Mouse (Mus musculus) neural tube, embryonic 11.5 days (tissue): ENCODE results near the gene Gmcl1. TPM values are rescaled to one million over a fixed set of nuclear protein-coding genes. Genes with fewer than 3 reads are reported as not detected.

ENCODE experiments used
- ATAC-seq: fragments of 200-750 bp; cut with Nextera tagmentation; 2 replicates; pipeline ENCODE4 v1.8.0; 2017; ENCODE audit warnings: moderate number of reproducible peaks, mild to moderate bottlenecking, moderate TSS enrichment, moderate library complexity; ENCODE audit not compliant: insufficient read depth, low FRiP score, low TSS enrichment
- DNase-seq: peaks from one replicate; pipeline ENCODE4 v3.0.0-alpha.2; 2015; ENCODE audit warnings: low spot score
- H3K27ac ChIP-seq: fragments of 300-500 bp; sonication (generic); 2 replicates; pipeline ENCODE4 v1.5.1; 2014; ENCODE audit warnings: low read depth, mild to moderate bottlenecking, low read length
- H3K27me3 ChIP-seq: fragments of 300-500 bp; sonication (generic); 2 replicates; pipeline ENCODE4 v1.6.1; 2014; ENCODE audit warnings: mild to moderate bottlenecking, low read length, mixed read lengths; ENCODE audit not compliant: control insufficient read depth, insufficient read depth
- H3K36me3 ChIP-seq: fragments of 300-500 bp; sonication (generic); 2 replicates; pipeline ENCODE4 v1.6.1; 2014; ENCODE audit warnings: mild to moderate bottlenecking, low read length, moderate library complexity, mixed read lengths; ENCODE audit not compliant: control insufficient read depth, insufficient read depth
- H3K4me1 ChIP-seq: fragments of 300-500 bp; sonication (generic); 2 replicates; pipeline ENCODE4 v1.6.1; 2014; ENCODE audit warnings: low read length, mixed read lengths; ENCODE audit not compliant: control insufficient read depth, insufficient read depth
- H3K4me2 ChIP-seq: fragments of 300-500 bp; sonication (generic); 2 replicates; pipeline ENCODE4 v1.6.1; 2014; ENCODE audit warnings: low read depth, mild to moderate bottlenecking, moderate library complexity
- H3K4me3 ChIP-seq: fragments of 300-500 bp; sonication (generic); 2 replicates; pipeline ENCODE4 v1.5.1; 2014; ENCODE audit warnings: low read depth, low read length
- H3K9ac ChIP-seq: fragments of 300-500 bp; sonication (generic); 2 replicates; pipeline ENCODE4 v1.6.1; 2014; ENCODE audit warnings: mild to moderate bottlenecking, low read length
- H3K9me3 ChIP-seq: fragments of 300-500 bp; sonication (generic); 2 replicates; pipeline ENCODE4 v1.6.1; 2016; ENCODE audit warnings: low read length; ENCODE audit not compliant: control insufficient read depth
- WGBS: fragments of 180-500 bp; shearing (Covaris S2); extraction: QIAGEN DNeasy Blood & Tissue Kit; methylation state at CpG from one replicate; pipeline ENCODE4 v1.1.7; 2014; 5-methylcytosine and 5-hydroxymethylcytosine counted together
- polyA plus RNA-seq: library from polyadenylated mRNA; unstranded; fragments of >200 nt; fragmentation: Nextera tagmentation; extraction: Ambion mirVana; gene quantifications from 2 replicates; pipeline ENCODE4 v1.2.1, GENCODE M21; 2014

Gene Gmcl1
- polyA plus RNA-seq, result 52.9 and 56.1 TPM in 2 replicates

- Histone ChIP-seq H3K27me3 (no peaks in the 10 kb centered on the region), H3K4me1 (peaks cover 3% of the 10 kb centered on the region), H3K4me2 (peak within 1 kb of the TSS; percentile 90), H3K9me3 (no peaks in the 10 kb centered on the region), H3K9ac (peak within 1 kb of the TSS; percentile 73), H3K36me3 (no peaks in the 10 kb centered on the region), H3K27ac (peak within 1 kb of the TSS; percentile 78), H3K4me3 (peak within 1 kb of the TSS; percentile 59)
- under 1% methylated on average over 57 of the region's 59 CpGs for WGBS
- ATAC-seq, result peak; percentile 93
- peak; percentile 99 for DNase-seq
Measured at GRCm38 (mm10) chr6:86733183-86733876, at the start of gene Gmcl1. Gene Gmcl1 (minus strand): TSS chr6:86733383.

GRCm38 (mm10) chr6:86782342-86782741 is 49.2 kb upstream of the Gmcl1 start:
- H3K4me3 ChIP-seq, result no peak overlapping the region
- 98% methylated on average over 2 of the region's 3 CpGs for WGBS
- no peaks in the 10 kb centered on the region for H3K36me3 ChIP-seq
- no peak overlapping the region for H3K4me2 ChIP-seq
- ATAC-seq (no peak), DNase-seq (no peak)
- H3K9me3 ChIP-seq, result no peaks in the 10 kb centered on the region
- H3K27me3 ChIP-seq, result no peaks in the 10 kb centered on the region
- no peak overlapping the region for H3K9ac ChIP-seq
- H3K27ac ChIP-seq, result no peak overlapping the region
- no peaks in the 10 kb centered on the region for H3K4me1 ChIP-seq

GRCm38 (mm10) chr6:86781361-86781957 is 48.3 kb upstream of the Gmcl1 start:
- ATAC-seq, result no peak

DNA sequence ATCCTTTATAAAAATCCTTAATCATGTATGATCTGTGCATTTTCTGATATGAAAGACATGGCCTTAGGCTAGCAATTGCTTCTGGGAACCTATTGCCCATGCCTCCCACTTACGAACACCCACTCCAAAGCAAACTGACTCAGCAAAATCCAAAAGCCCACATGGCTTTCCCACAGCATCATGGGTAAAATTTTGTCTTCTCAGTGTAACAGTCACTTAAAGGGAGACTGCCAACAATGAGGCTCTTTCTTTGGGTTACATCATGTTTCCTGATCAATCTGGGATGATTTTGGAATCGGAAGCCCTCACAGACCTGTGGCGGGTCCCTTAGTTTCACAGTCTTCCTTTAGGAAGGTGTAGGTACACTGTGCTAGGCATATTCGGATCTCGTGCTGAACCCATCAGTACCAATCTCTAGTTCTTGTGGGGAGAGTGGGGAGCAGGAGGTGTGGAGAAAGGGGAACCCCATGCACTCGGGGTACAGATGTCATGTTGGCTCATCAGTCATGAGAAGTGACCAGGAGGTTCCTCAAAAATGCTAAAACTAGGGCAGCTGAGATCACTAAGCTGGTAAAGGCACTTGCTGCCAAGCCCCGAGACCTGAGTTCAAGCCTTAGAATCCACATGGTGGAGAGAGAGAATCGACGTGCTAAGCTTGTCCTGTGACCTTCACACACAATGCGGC is 45.9 kb upstream of the Gmcl1 start:
- WGBS, result 94% methylated on average over 10 of the region's 10 CpGs
- no peak for DNase-seq
- H3K9ac ChIP-seq, result no peak overlapping the region
- no peak overlapping the region for H3K4me2 ChIP-seq
- H3K4me3 ChIP-seq, result no peak overlapping the region
- no peak overlapping the region for H3K27ac ChIP-seq
- no peaks in the 10 kb centered on the region for H3K4me1 ChIP-seq
- H3K9me3 ChIP-seq, result no peaks in the 10 kb centered on the region
- no peaks in the 10 kb centered on the region for H3K27me3 ChIP-seq
- H3K36me3 ChIP-seq, result no peaks in the 10 kb centered on the region
- no peak for ATAC-seq

More at GRCm38 (mm10) chr6:86781361-86781957, 48.3 kb upstream of the Gmcl1 start:
- no peak overlapping the region for H3K9ac ChIP-seq
- DNase-seq, result no peak
- no peaks in the 10 kb centered on the region for H3K36me3 ChIP-seq
- H3K9me3 ChIP-seq, result no peaks in the 10 kb centered on the region
- WGBS, result 47% methylated on average over 2 of the region's 2 CpGs
- H3K4me1 ChIP-seq, result no peaks in the 10 kb centered on the region
- no peaks in the 10 kb centered on the region for H3K27me3 ChIP-seq
- no peak overlapping the region for H3K4me3 ChIP-seq
- H3K27ac ChIP-seq, result no peak overlapping the region
- no peak overlapping the region for H3K4me2 ChIP-seq

DNA sequence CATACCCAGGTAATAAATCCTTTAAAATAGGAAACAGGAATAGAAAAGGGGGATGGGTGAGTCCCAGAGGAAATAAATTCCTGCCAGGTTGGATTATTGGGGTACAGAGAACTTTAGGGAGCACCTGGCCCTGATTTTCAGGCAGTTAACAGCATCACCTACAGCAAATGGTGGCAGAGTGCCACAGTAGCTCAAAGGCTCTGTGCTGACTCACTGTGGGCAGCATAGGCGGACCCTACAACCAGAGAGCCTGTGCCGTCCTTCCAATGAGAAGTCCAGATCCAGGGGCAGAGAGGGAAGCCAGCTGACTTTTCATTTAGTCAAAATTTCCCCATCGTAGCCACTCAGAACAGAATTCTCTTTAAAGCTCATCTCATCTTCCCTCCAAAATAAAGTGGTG is 44.0 kb upstream of the Gmcl1 start:
- no peaks in the 10 kb centered on the region for H3K4me1 ChIP-seq
- DNase-seq, result no peak
- no peak overlapping the region for H3K9ac ChIP-seq
- WGBS, result 71% methylated on average over 3 of the region's 3 CpGs
- no peak overlapping the region for H3K27ac ChIP-seq
- no peak overlapping the region for H3K4me2 ChIP-seq
- no peak overlapping the region for H3K4me3 ChIP-seq
- H3K36me3 ChIP-seq, result no peaks in the 10 kb centered on the region
- ATAC-seq, result no peak
- no peaks in the 10 kb centered on the region for H3K9me3 ChIP-seq
- H3K27me3 ChIP-seq, result no peaks in the 10 kb centered on the region

GRCm38 (mm10) chr6:86776706-86777071 is 43.5 kb upstream of the Gmcl1 start:
- H3K4me1 ChIP-seq, result no peaks in the 10 kb centered on the region
- H3K36me3 ChIP-seq, result no peaks in the 10 kb centered on the region
- H3K4me2 ChIP-seq, result no peak overlapping the region
- H3K9ac ChIP-seq, result no peak overlapping the region; the same call in 1 of the 2 replicates
- H3K4me3 ChIP-seq, result no peak overlapping the region
- no peaks in the 10 kb centered on the region for H3K9me3 ChIP-seq
- DNase-seq (no peak), ATAC-seq (no peak)
- H3K27me3 ChIP-seq, result no peaks in the 10 kb centered on the region
- 59% methylated on average over 4 of the region's 4 CpGs for WGBS
- no peak overlapping the region for H3K27ac ChIP-seq

- Histone ChIP-seq H3K9me3 (no peaks in the 10 kb centered on the region), H3K36me3 (no peaks in the 10 kb centered on the region), H3K4me3 (no peak overlapping the region), H3K27me3 (no peaks in the 10 kb centered on the region), H3K4me2 (no peak overlapping the region), H3K9ac (no peak overlapping the region; the same call in 1 of the 2 replicates), H3K4me1 (no peaks in the 10 kb centered on the region), H3K27ac (no peak overlapping the region)
- no peak for ATAC-seq
- no peak for DNase-seq
- 93% methylated on average over 8 of the region's 8 CpGs for WGBS
Measured at GRCm38 (mm10) chr6:86776001-86776705, 43.0 kb upstream of the Gmcl1 start.

DNA sequence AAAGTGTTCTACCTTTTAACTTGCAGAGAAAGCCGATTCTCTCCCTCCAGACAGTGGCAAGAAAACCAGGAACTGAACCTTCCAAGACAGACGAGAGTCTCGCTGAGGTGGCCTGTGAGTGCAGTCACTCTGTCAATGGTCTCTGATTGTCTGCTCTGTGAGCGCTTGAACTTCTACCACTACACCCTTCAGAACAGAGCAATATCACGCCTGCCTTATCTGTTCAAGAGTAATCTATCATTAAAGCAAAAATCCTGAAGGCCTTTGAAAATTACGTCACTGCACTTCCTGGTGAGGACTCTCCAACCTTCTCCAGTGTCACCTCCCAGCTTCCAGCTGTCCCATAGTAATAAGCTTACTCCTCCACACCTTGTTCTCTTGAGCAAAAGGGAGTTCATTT is 41.8 kb upstream of the Gmcl1 start:
- Histone ChIP-seq H3K27me3 (no peaks in the 10 kb centered on the region), H3K4me2 (no peak overlapping the region), H3K4me3 (no peak overlapping the region), H3K27ac (no peak overlapping the region), H3K36me3 (no peaks in the 10 kb centered on the region), H3K9ac (no peak overlapping the region), H3K4me1 (no peaks in the 10 kb centered on the region), H3K9me3 (no peaks in the 10 kb centered on the region)
- ATAC-seq (no peak), DNase-seq (no peak)
- 88% methylated on average over 6 of the region's 6 CpGs for WGBS
